Mouse (Mus musculus) forebrain, embryonic 10.5 days (tissue): Measurements from ENCODE around the gene Gm9040. TPM values are rescaled to one million over a fixed set of nuclear protein-coding genes. Genes with fewer than 3 reads are reported as not detected.
"Not testable (repeated sequence)": the region's sequence is repeated elsewhere in the genome, so short reads cannot be mapped to it uniquely, and the experiment has no call there.

ENCODE experiments used
- DNase-seq: peaks from one replicate; pipeline ENCODE4 v3.0.0-alpha.2; 2017; ENCODE audit warnings: low spot score; ENCODE audit errors: extremely low spot score
- H3K27ac ChIP-seq: fragments of 300-500 bp; sonication (generic); 2 replicates; pipeline ENCODE4 v1.5.1; 2016; ENCODE audit warnings: mild to moderate bottlenecking
- H3K27me3 ChIP-seq: fragments of 300-500 bp; sonication (generic); 2 replicates; pipeline ENCODE4 v1.6.1; 2016; ENCODE audit warnings: mild to moderate bottlenecking; ENCODE audit not compliant: poor library complexity, severe bottlenecking
- H3K36me3 ChIP-seq: fragments of 300-500 bp; sonication (generic); replicated peaks from 2 replicates; pipeline ENCODE4 v1.6.1; 2016; ENCODE audit warnings: mild to moderate bottlenecking, moderate library complexity
- H3K4me1 ChIP-seq: fragments of 300-500 bp; sonication (generic); 2 replicates; pipeline ENCODE4 v1.6.1; 2016
- H3K4me3 ChIP-seq: fragments of 300-500 bp; sonication (generic); 2 replicates; pipeline ENCODE4 v1.5.1; 2016; ENCODE audit warnings: mild to moderate bottlenecking, moderate library complexity
- H3K9me3 ChIP-seq: fragments of 300-500 bp; sonication (generic); 2 replicates; pipeline ENCODE4 v1.6.1; 2016; ENCODE audit warnings: mild to moderate bottlenecking, moderate library complexity
- WGBS: fragments of 180-500 bp; shearing (Covaris S2); methylation state at CpG from one replicate; pipeline ENCODE4 v1.1.7; 2016; 5-methylcytosine and 5-hydroxymethylcytosine counted together
- polyA plus RNA-seq: library from polyadenylated mRNA; unstranded; fragments of >200 nt; fragmentation: Nextera tagmentation; extraction: Ambion mirVana; gene quantifications from 2 replicates; pipeline ENCODE4 v1.2.1, GENCODE M21; 2016

Gene Gm9040
- polyA plus RNA-seq: not detected in 2 replicates

GRCm38 (mm10) chr10:118326869-118327268 is at the start of gene Gm9040:
Gene Gm9040, minus strand, starts transcription at chr10:118326969.
- H3K27ac ChIP-seq, H3K4me3 ChIP-seq, H3K9me3 ChIP-seq, DNase-seq, H3K27me3 ChIP-seq, H3K4me1 ChIP-seq, H3K36me3 ChIP-seq: not testable (repeated sequence)
- no CpG with 5 or more reads among the region's 11 CpGs for WGBS

DNA sequence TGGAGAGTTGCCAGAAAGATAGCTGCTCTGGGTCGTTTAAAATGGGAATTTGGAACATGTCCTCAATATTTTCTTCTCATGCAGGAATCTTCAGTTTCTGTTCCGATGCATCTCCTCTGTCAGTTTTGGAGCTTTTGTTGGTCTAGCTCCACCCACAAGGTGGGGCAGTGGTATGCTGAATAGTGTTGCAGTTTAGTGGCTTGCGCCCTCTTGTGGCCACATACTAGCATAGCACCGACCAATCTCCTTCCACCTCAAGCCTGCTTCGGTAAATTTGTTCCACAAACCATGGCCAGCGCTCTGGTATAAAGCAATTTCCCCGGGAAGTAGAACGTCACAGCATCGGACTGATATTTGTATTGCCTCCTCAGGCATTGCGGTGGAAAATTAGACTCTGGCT is 43.7 kb upstream of the Gm9040 start:
- peak; percentile 83 for DNase-seq
- H3K4me1 ChIP-seq: 0 out of 2 replicates have a peak, but pooled peaks cover 3% of the 10 kb centered on the region
- 19% methylated on average over 10 of the region's 10 CpGs for whole genome bisulfite sequencing
- H3K9me3 ChIP-seq: no peaks in the 10 kb centered on the region
- no peak overlapping the region for H3K27ac ChIP-seq
- H3K36me3 ChIP-seq: no peaks in the 10 kb centered on the region
- peak overlapping the region; percentile 23 for H3K4me3 ChIP-seq
- H3K27me3 ChIP-seq: no peaks in the 10 kb centered on the region

- no peaks in the 10 kb centered on the region for H3K36me3 ChIP-seq
- no peak overlapping the region for H3K27ac ChIP-seq
- no peak for DNase-seq
- H3K4me3 ChIP-seq: no peak overlapping the region
- WGBS: 92% methylated on average over 9 of the region's 9 CpGs
- no peaks in the 10 kb centered on the region for H3K9me3 ChIP-seq
- H3K27me3 ChIP-seq: no peaks in the 10 kb centered on the region
- H3K4me1 ChIP-seq: 0 out of 2 replicates have a peak, but pooled peaks cover 3% of the 10 kb centered on the region
These were observed 42.7 kb upstream of the Gm9040 start for GRCm38 (mm10) chr10:118369518-118369917.

GRCm38 (mm10) chr10:118354005-118354404 is 27.2 kb upstream of the Gm9040 start, which contains the start of gene Gm9049:
Gene Gm9049, minus strand, starts transcription at chr10:118354105.
- H3K27ac ChIP-seq, DNase-seq, H3K27me3 ChIP-seq, H3K36me3 ChIP-seq, H3K4me1 ChIP-seq, H3K9me3 ChIP-seq, H3K4me3 ChIP-seq: not testable (repeated sequence)
- WGBS: no CpG with 5 or more reads among the region's 11 CpGs

GRCm38 (mm10) chr10:118348579-118348978 is 21.8 kb upstream of the Gm9040 start, which contains the start of gene Gm9048:
Gene Gm9048, minus strand, starts transcription at chr10:118348679.
- H3K36me3 ChIP-seq, DNase-seq, H3K27me3 ChIP-seq, H3K27ac ChIP-seq, H3K4me1 ChIP-seq, H3K9me3 ChIP-seq, H3K4me3 ChIP-seq: not testable (repeated sequence)
- 67% methylated on average over 1 of the region's 14 CpGs for WGBS

GRCm38 (mm10) chr10:118343155-118343554 is 16.4 kb upstream of the Gm9040 start, which contains the start of gene Gm9046:
Gene Gm9046, minus strand, starts transcription at chr10:118343255.
- not testable (repeated sequence) for H3K27me3 ChIP-seq, DNase-seq, H3K9me3 ChIP-seq, H3K36me3 ChIP-seq, H3K4me3 ChIP-seq, H3K27ac ChIP-seq, H3K4me1 ChIP-seq
- no CpG with 5 or more reads among the region's 14 CpGs for WGBS

GRCm38 (mm10) chr10:118337731-118338130 is 11.0 kb upstream of the Gm9040 start, which contains the start of gene Gm9045:
Gene Gm9045, minus strand, starts transcription at chr10:118337831.
- not testable (repeated sequence) for H3K4me3 ChIP-seq, H3K36me3 ChIP-seq, DNase-seq, H3K9me3 ChIP-seq, H3K27me3 ChIP-seq, H3K27ac ChIP-seq, H3K4me1 ChIP-seq
- no CpG with 5 or more reads among the region's 14 CpGs for WGBS

GRCm38 (mm10) chr10:118332308-118332707 is 5.5 kb upstream of the Gm9040 start, which contains the start of gene Gm9044:
Gene Gm9044, minus strand, starts transcription at chr10:118332408.
- DNase-seq, H3K27ac ChIP-seq, H3K4me1 ChIP-seq, H3K9me3 ChIP-seq, H3K36me3 ChIP-seq, H3K27me3 ChIP-seq, H3K4me3 ChIP-seq: not testable (repeated sequence)
- WGBS: no CpG with 5 or more reads among the region's 14 CpGs

GRCm38 (mm10) chr10:118319024-118319423 is 7.7 kb downstream of the Gm9040 start:
- 88% methylated on average over 8 of the region's 8 CpGs for WGBS
- Histone ChIP-seq H3K36me3 (no peaks in the 10 kb centered on the region), H3K27ac (no peak overlapping the region), H3K4me3 (no peak overlapping the region), H3K27me3 (no peaks in the 10 kb centered on the region), H3K4me1 (no peaks in the 10 kb centered on the region), H3K9me3 (no peaks in the 10 kb centered on the region)
- no peak for DNase-seq

DNA sequence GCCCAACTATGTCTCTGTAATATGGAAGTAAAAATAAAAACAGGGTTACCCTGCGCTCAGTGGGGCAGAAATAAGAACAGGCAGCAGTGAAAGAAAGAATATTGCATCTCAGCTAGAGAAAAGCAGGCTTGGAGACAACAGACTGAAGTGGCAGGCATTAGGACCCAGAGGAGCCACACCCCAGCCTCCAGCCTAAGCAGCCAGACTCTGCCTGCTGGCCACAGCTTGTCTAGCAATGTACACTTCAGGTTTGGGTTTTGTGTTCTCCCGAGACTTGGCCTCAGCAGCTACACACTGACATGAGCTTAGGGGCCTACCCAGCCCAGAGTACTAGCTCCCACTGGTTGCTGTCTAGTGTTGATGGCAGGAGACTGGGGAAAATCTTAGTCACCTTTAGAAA is 24.6 kb downstream of the Gm9040 start:
- not testable (repeated sequence) for H3K9me3 ChIP-seq, H3K27ac ChIP-seq, H3K4me3 ChIP-seq, H3K27me3 ChIP-seq, DNase-seq, H3K4me1 ChIP-seq, H3K36me3 ChIP-seq
- 46% methylated on average over 2 of the region's 2 CpGs for WGBS

- DNase-seq: no peak
- Histone ChIP-seq H3K27ac (no peak within 1 kb of the TSS), H3K4me1 (no peaks in the 10 kb centered on the region), H3K27me3 (no peaks in the 10 kb centered on the region), H3K9me3 (no peaks in the 10 kb centered on the region), H3K36me3 (no peaks in the 10 kb centered on the region), H3K4me3 (no peak within 1 kb of the TSS)
- 95% methylated on average over 6 of the region's 6 CpGs for WGBS
These were observed 31.8 kb downstream of the Gm9040 start, which contains the start of gene Iltifb for GRCm38 (mm10) chr10:118294938-118295337. Gene Iltifb, minus strand, starts transcription at chr10:118295038.

DNA sequence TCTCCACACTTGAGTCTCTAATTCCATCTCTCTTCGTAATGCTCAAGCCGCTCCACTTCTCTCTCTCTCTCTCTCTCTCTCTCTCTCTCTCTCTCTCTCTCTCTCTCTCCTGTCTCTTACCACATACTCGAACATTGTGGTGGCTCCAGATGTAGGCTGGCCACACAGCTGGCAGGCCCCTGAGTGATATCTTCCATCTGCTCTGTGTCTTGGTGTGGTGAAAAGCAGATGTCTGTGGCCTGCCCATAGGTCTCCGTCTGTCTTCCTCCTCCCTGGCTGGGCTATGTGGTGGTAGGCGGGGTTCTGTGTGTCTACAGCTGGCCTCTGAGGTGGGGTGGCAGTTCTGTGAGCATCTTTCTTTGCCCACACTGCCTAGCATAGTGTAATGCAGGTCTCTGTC is 43.8 kb downstream of the Gm9040 start:
- H3K4me1 ChIP-seq, DNase-seq, H3K36me3 ChIP-seq, H3K27me3 ChIP-seq, H3K4me3 ChIP-seq, H3K27ac ChIP-seq, H3K9me3 ChIP-seq: not testable (repeated sequence)
- WGBS: 93% methylated on average over 3 of the region's 5 CpGs

DNA sequence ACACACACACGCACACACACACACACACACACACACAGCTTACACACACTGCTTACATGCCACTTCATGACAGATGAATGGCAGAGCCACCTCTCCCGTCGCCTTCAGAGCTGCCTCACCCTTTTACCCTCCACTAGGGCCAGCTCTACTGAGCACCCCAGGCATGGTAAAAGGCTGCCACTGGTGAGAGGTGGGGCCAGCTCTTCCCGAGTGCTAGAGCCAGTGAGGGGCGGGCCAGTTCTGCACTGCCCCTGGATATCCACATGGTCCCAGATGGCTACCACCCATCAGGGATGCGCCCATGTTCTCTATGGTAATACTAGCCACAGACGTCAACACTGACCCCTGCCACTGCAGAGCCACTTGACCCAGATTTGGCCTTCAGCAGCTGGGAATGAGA is 44.2 kb downstream of the Gm9040 start:
- H3K4me1 ChIP-seq, DNase-seq, H3K36me3 ChIP-seq, H3K9me3 ChIP-seq, H3K27me3 ChIP-seq, H3K27ac ChIP-seq, H3K4me3 ChIP-seq: not testable (repeated sequence)
- 89% methylated on average over 7 of the region's 7 CpGs for WGBS

GRCm38 (mm10) chr10:118278069-118278468 is 48.7 kb downstream of the Gm9040 start:
- not testable (repeated sequence) for H3K9me3 ChIP-seq, DNase-seq, H3K4me3 ChIP-seq, H3K27ac ChIP-seq, H3K27me3 ChIP-seq, H3K36me3 ChIP-seq, H3K4me1 ChIP-seq
- WGBS: no CpG with 5 or more reads among the region's 4 CpGs
